Comparison of ENCODE assay signal across 8 mouse cellular contexts in the genomic region with DNA sequence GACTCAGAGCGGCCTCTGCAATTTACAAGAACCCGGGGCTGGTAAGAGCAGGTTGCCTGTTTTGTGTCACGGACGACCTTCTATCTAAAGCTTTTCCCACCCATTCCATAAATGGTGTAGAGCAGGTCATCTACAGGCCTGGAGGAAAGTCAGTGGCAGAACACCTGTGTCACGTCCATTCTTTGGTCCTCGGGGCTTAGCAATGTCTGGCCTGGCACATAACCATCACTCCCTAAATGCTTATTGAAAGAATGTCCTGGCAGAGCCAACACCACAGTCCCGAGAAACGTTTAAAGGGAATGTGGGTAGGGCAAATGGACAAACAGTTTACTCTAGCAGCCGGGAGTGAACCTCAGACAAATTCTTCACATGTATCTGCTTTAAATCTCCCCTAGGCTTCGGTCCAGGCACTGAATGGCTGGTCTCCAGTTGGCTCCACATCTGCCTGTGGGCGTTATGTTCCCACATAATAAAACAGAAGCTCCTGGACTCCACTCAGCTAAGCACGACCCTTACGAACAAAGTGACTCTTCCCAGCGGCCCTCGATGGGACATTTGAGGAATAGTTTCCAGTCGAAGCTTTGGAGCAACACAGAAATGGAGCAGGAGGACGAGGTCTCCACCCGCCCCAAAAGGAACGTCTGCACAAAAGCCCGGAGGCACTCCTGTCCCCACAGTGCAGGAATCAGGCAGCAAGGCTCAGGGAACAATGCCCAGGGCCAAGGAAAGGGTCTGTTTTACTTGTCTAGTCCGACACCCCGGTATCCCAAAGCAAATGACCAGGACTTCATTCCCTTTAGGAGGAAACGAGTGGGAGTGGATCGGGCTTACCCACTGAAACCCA. TPM values are rescaled to one million over a fixed set of nuclear protein-coding genes. Genes with fewer than 3 reads are reported as not detected.
DNase-seq lines count a peak whose midpoint lies in the region; ATAC-seq and TF ChIP-seq lines count a peak whose summit lies in the region.

No protein-coding gene starts in this region.

- intact Hi-C loops in heart, postnatal 25 days (cut with DNase I) = loop anchor here (5.0 kb wide), 1 partner anchor 67 kb away; no protein-coding TSS in a partner anchor
- intact Hi-C loops in left cerebral cortex, postnatal 10 days (cut with DNase I) = loop anchor here (2.0 to 5.0 kb wide), 2 partner anchors 122 to 145 kb away; no protein-coding TSS in a partner anchor

- DNase-seq in heart, adult 11 months = peak; percentile 91
- no peak for DNase-seq in heart, postnatal 25 days (ENCODE audit: low spot score)
- DNase-seq in heart, embryonic 10.5 days (ENCODE audit: low spot score) = no peak
- peak; percentile 71 for DNase-seq in lung, postnatal 0 days (ENCODE audit: low spot score)
- peak; percentile 49 for DNase-seq in testis, postnatal 14 days (ENCODE audit: low spot score)
- DNase-seq in left cerebral cortex, postnatal 10 days (ENCODE audit: extremely low spot score in 1 of 2, low spot score in 2 of 2) = no peak
- no peak for DNase-seq in layer of hippocampus, postnatal 14 days (ENCODE audit: low spot score in 2 of 2)

- H3K4me3 ChIP-seq in heart, embryonic 10.5 days = peak overlapping the region; percentile 72
- H3K4me3 ChIP-seq in kidney, embryonic 14.5 days (ENCODE audit: low read length) = peak overlapping the region; percentile 55
- H3K4me3 ChIP-seq in lung, postnatal 0 days (ENCODE audit: low read depth, low read length) = peak overlapping the region; percentile 46; the same call in 1 of the 2 replicates

- H3K9ac ChIP-seq in kidney, embryonic 14.5 days (ENCODE audit: low read depth, low read length) = peak overlapping the region; percentile 65; the same call in 1 of the 2 replicates
- peak overlapping the region; percentile 23; the same call in 1 of the 2 replicates for H3K9ac ChIP-seq in lung, postnatal 0 days (replicated peaks; ENCODE audit: low read depth)

- no peak for ATAC-seq in kidney, embryonic 14.5 days (ENCODE audit: low FRiP score, low TSS enrichment)
- ATAC-seq in lung, postnatal 0 days = peak; percentile 47

- peak overlapping the region; percentile 84 for H3K4me2 ChIP-seq in kidney, embryonic 14.5 days (replicated peaks; ENCODE audit: low read depth, low read length)
- H3K4me2 ChIP-seq in lung, postnatal 0 days (replicated peaks; ENCODE audit: low read depth, low read length) = peak overlapping the region; percentile 77

- WGBS in heart, embryonic 10.5 days = 51% methylated on average over 24 of the region's 24 CpGs
- WGBS in kidney, embryonic 14.5 days = 53% methylated on average over 24 of the region's 24 CpGs
- WGBS in lung, postnatal 0 days = 48% methylated on average over 24 of the region's 24 CpGs

- 0 out of 2 replicates have a peak, but pooled peaks cover 3% of the 10 kb centered on the region for H3K9me3 ChIP-seq in heart, embryonic 10.5 days
- H3K9me3 ChIP-seq in kidney, embryonic 14.5 days (ENCODE audit: control insufficient read depth, low read length) = peaks cover 12% of the 10 kb centered on the region
- H3K9me3 ChIP-seq in lung, postnatal 0 days (ENCODE audit: low read length) = no peaks in the 10 kb centered on the region

- peaks cover 25% of the 10 kb centered on the region for H3K4me1 ChIP-seq in heart, embryonic 10.5 days
- H3K4me1 ChIP-seq in kidney, embryonic 14.5 days (ENCODE audit: control insufficient read depth, insufficient read depth, low read length) = peaks cover 8% of the 10 kb centered on the region; the same call in 1 of the 2 replicates
- H3K4me1 ChIP-seq in lung, postnatal 0 days (ENCODE audit: insufficient read depth, low read depth, low read length) = peaks cover 4% of the 10 kb centered on the region; the same call in 1 of the 2 replicates

- no peak for TF ChIP-seq EP300 in lung, postnatal 0 days (IDR thresholded peaks at IDR 0.05)

- H3K27me3 ChIP-seq in heart, embryonic 10.5 days (ENCODE audit: insufficient read depth, poor library complexity, severe bottlenecking) = peaks cover 18% of the 10 kb centered on the region; the same call in 1 of the 2 replicates
- H3K27me3 ChIP-seq in kidney, embryonic 14.5 days (ENCODE audit: control insufficient read depth, insufficient read depth, low read length) = no peaks in the 10 kb centered on the region
- H3K27me3 ChIP-seq in lung, postnatal 0 days (replicated peaks; ENCODE audit: insufficient read depth, low read length) = no peaks in the 10 kb centered on the region

- TF ChIP-seq CTCF in lung, postnatal 0 days (IDR thresholded peaks at IDR 0.05) = no peak

- 0 out of 2 replicates have a peak, but pooled peaks cover 2% of the 10 kb centered on the region for H3K36me3 ChIP-seq in heart, embryonic 10.5 days
- H3K36me3 ChIP-seq in kidney, embryonic 14.5 days (ENCODE audit: control insufficient read depth, insufficient read depth, low read length) = no peaks in the 10 kb centered on the region
- H3K36me3 ChIP-seq in lung, postnatal 0 days (ENCODE audit: insufficient read depth, low read length) = no peaks in the 10 kb centered on the region

- peak overlapping the region; percentile 84; the same call in 1 of the 2 replicates for H3K27ac ChIP-seq in heart, embryonic 10.5 days
- H3K27ac ChIP-seq in kidney, embryonic 14.5 days (ENCODE audit: low read depth, low read length) = peak overlapping the region; percentile 12; the same call in 1 of the 2 replicates
- H3K27ac ChIP-seq in lung, postnatal 0 days (ENCODE audit: low read length) = peak overlapping the region; percentile 71

RNA-seq across cellular contexts. Expression of a gene that starts 1.0 kb away (rescaled TPM):
- 1 to 10 TPM; 1.9 to 2.0 TPM for total RNA-seq in heart, postnatal 25 days (2021)
- 0.82 and 0.85 TPM in 2 replicates for polyA plus RNA-seq in heart, embryonic 10.5 days (2016; fragmentation: Nextera tagmentation; extraction: Ambion mirVana)
- 2.0 and 3.2 TPM in 2 replicates for polyA plus RNA-seq in kidney, embryonic 14.5 days (2014; fragmentation: Nextera tagmentation; extraction: Ambion mirVana)
- 2.6 and 2.7 TPM in 2 replicates for polyA plus RNA-seq in lung, postnatal 0 days (2015; fragmentation: Nextera tagmentation; extraction: Ambion mirVana)
- total RNA-seq in left cerebral cortex, postnatal 10 days (2021) = 1 to 10 TPM in 1 of 2 experiments, under 1 TPM in 1; 0.86 to 1.1 TPM
- 1 to 10 TPM in 1 of 2 experiments, under 1 TPM in 1; 0.88 to 1.2 TPM for total RNA-seq in layer of hippocampus, postnatal 14 days (2021)

RNA-seq across cellular contexts. Expression of a gene that starts 1.1 kb away (rescaled TPM):
- 10 to 100 TPM; 14.5 to 19.5 TPM for total RNA-seq in heart, postnatal 25 days (2021)
- polyA plus RNA-seq in heart, embryonic 10.5 days (2016; fragmentation: Nextera tagmentation; extraction: Ambion mirVana) = 65.3 and 75.4 TPM in 2 replicates
- polyA plus RNA-seq in kidney, embryonic 14.5 days (2014; fragmentation: Nextera tagmentation; extraction: Ambion mirVana) = 57.7 and 89.4 TPM in 2 replicates
- polyA plus RNA-seq in lung, postnatal 0 days (2015; fragmentation: Nextera tagmentation; extraction: Ambion mirVana) = 54.9 and 68.2 TPM in 2 replicates
- 10 to 100 TPM; 19.2 to 23.1 TPM for total RNA-seq in left cerebral cortex, postnatal 10 days (2021)
- total RNA-seq in layer of hippocampus, postnatal 14 days (2021) = 10 to 100 TPM; 32.8 to 36.8 TPM

RNA-seq across cellular contexts. Expression of a gene that starts 19.0 kb away (rescaled TPM):
- total RNA-seq in heart, postnatal 25 days (2021) = 1 to 10 TPM; 6.9 to 7.5 TPM
- 6.8 and 7.0 TPM in 2 replicates for polyA plus RNA-seq in heart, embryonic 10.5 days (2016; fragmentation: Nextera tagmentation; extraction: Ambion mirVana)
- polyA plus RNA-seq in kidney, embryonic 14.5 days (2014; fragmentation: Nextera tagmentation; extraction: Ambion mirVana) = 6.2 and 10.8 TPM in 2 replicates
- polyA plus RNA-seq in lung, postnatal 0 days (2015; fragmentation: Nextera tagmentation; extraction: Ambion mirVana) = 4.2 and 5.0 TPM in 2 replicates
- 10 to 100 TPM; 12.6 to 13.1 TPM for total RNA-seq in left cerebral cortex, postnatal 10 days (2021)
- 10 to 100 TPM; 15.4 to 15.8 TPM for total RNA-seq in layer of hippocampus, postnatal 14 days (2021)

RNA-seq across cellular contexts. Expression of a gene that starts 49.8 kb away (rescaled TPM):
- 10 to 100 TPM; 90.6 to 93.4 TPM for total RNA-seq in heart, postnatal 25 days (2021)
- 24.3 and 24.6 TPM in 2 replicates for polyA plus RNA-seq in heart, embryonic 10.5 days (2016; fragmentation: Nextera tagmentation; extraction: Ambion mirVana)
- 13.1 and 19.1 TPM in 2 replicates for polyA plus RNA-seq in kidney, embryonic 14.5 days (2014; fragmentation: Nextera tagmentation; extraction: Ambion mirVana)
- polyA plus RNA-seq in lung, postnatal 0 days (2015; fragmentation: Nextera tagmentation; extraction: Ambion mirVana) = 11.1 and 11.5 TPM in 2 replicates
- total RNA-seq in left cerebral cortex, postnatal 10 days (2021) = 10 to 100 TPM; 24.5 to 26.3 TPM
- total RNA-seq in layer of hippocampus, postnatal 14 days (2021) = 10 to 100 TPM; 29.4 to 29.6 TPM

Comparison
In these comparisons a context has a peak if more than half of its experiments do, and no peak if none do; other contexts are left out.
1. DNase-seq: peak in heart, adult 11 months (single experiment), lung, postnatal 0 days (single experiment) and testis, postnatal 14 days (single experiment); none in heart, postnatal 25 days (single experiment), heart, embryonic 10.5 days (single experiment), left cerebral cortex, postnatal 10 days (0 of 2) and layer of hippocampus, postnatal 14 days (0 of 2).
2. H3K27ac ChIP-seq: peak in every context shown above with its lines; median percentile 84 in heart, embryonic 10.5 days; 71 in lung, postnatal 0 days; 12 in kidney, embryonic 14.5 days.
3. Peak in every context shown above with its lines, with median percentiles within 50 percentile points of each other: H3K4me3 ChIP-seq.